In the genomic region with DNA sequence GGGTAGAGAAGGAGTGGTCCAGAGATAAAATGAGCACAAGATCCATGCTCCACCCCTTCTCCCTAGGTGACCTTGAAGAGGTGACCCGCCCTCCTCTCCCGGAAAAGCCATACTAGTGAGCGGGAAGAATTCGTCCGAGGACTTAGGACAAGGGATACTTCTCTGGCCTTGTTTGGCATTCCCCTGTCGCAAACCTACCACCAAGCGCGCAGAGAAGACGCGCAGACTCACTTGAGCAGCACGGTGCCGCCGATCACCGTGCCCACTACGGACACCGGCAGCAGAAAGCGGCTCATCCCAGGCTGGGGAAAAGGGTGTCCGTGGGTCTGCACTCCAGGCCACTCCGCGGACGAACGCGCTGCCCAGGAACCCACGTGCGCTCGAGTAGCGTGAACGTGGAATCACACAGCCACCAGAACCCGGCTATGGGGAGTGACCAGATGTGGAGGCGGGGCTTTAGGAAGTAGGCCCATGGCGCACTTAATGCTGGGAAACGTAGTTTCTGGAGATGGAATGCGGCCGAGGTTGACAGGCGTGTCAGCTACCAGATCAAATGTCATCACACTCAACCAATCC, we compare ENCODE assay signal across 8 mouse cellular contexts. TPM values are rescaled to one million over a fixed set of nuclear protein-coding genes. Genes with fewer than 3 reads are reported as not detected.
DNase-seq lines count a peak whose midpoint lies in the region; ATAC-seq and TF ChIP-seq lines count a peak whose summit lies in the region.

Gene Rdh13 (minus strand): TSS at position 434 of the 576 bp plus-strand sequence.

- no peaks in the 10 kb centered on the region for H3K79me2 ChIP-seq in heart, adult 2 months (replicated peaks; ENCODE audit: control insufficient read depth, insufficient read depth, low read length)

- no peaks in the 10 kb centered on the region; the same call in 1 of the 2 replicates for H3K4me1 ChIP-seq in embryonic facial prominence, embryonic 14.5 days (ENCODE audit: control insufficient read depth, insufficient read depth, low read length)
- H3K4me1 ChIP-seq in heart, adult 2 months (ENCODE audit: control insufficient read depth, insufficient read depth, low read length), result peaks cover 1% of the 10 kb centered on the region
- H3K4me1 ChIP-seq in limb, embryonic 13.5 days, result peaks cover 7% of the 10 kb centered on the region; the same call in 1 of the 2 replicates
- H3K4me1 ChIP-seq in midbrain, embryonic 16.5 days (ENCODE audit: control insufficient read depth, insufficient read depth, low read length), result peaks cover 6% of the 10 kb centered on the region

- peak within 1 kb of the TSS; percentile 86 for H3K4me3 ChIP-seq in embryonic facial prominence, embryonic 14.5 days (ENCODE audit: low read depth, low read length)
- H3K4me3 ChIP-seq in heart, adult 2 months, result peak within 1 kb of the TSS; percentile 88
- peak within 1 kb of the TSS; percentile 80 for H3K4me3 ChIP-seq in limb, embryonic 13.5 days
- H3K4me3 ChIP-seq in midbrain, embryonic 16.5 days (ENCODE audit: low read depth, low read length), result peak within 1 kb of the TSS; percentile 79

- H3K27me3 ChIP-seq in embryonic facial prominence, embryonic 14.5 days (replicated peaks; ENCODE audit: control insufficient read depth, insufficient read depth, low read length), result no peaks in the 10 kb centered on the region
- no peaks in the 10 kb centered on the region for H3K27me3 ChIP-seq in heart, adult 2 months (ENCODE audit: control insufficient read depth, insufficient read depth, low read length)
- no peaks in the 10 kb centered on the region for H3K27me3 ChIP-seq in limb, embryonic 13.5 days
- H3K27me3 ChIP-seq in midbrain, embryonic 16.5 days (ENCODE audit: control insufficient read depth, insufficient read depth, low read depth, low read length), result no peaks in the 10 kb centered on the region

- WGBS in embryonic facial prominence, embryonic 14.5 days, result under 1% methylated on average over 34 of the region's 35 CpGs
- under 1% methylated on average over 35 of the region's 35 CpGs for WGBS in heart, adult 2 months
- under 1% methylated on average over 35 of the region's 35 CpGs for WGBS in limb, embryonic 13.5 days
- WGBS in midbrain, embryonic 16.5 days, result under 1% methylated on average over 35 of the region's 35 CpGs

- H3K9me3 ChIP-seq in embryonic facial prominence, embryonic 14.5 days (ENCODE audit: control insufficient read depth, low read length), result no peaks in the 10 kb centered on the region
- no peaks in the 10 kb centered on the region for H3K9me3 ChIP-seq in limb, embryonic 13.5 days
- H3K9me3 ChIP-seq in midbrain, embryonic 16.5 days (replicated peaks; ENCODE audit: control insufficient read depth, low read length, poor library complexity, severe bottlenecking), result no peaks in the 10 kb centered on the region

- TF ChIP-seq POLR2A in heart, adult 2 months (IDR thresholded peaks at IDR 0.05; ENCODE audit: insufficient read depth, low read depth, low read length), result peak; percentile 70

- ATAC-seq in embryonic facial prominence, embryonic 14.5 days (ENCODE audit: low read depth), result peak; percentile 97
- ATAC-seq in limb, embryonic 13.5 days (ENCODE audit: low FRiP score, low read depth), result peak; percentile 97
- ATAC-seq in midbrain, embryonic 16.5 days, result peak; percentile 97

- H3K36me3 ChIP-seq in embryonic facial prominence, embryonic 14.5 days (ENCODE audit: control insufficient read depth, insufficient read depth, low read length), result peaks cover 39% of the 10 kb centered on the region
- no peaks in the 10 kb centered on the region for H3K36me3 ChIP-seq in heart, adult 2 months (ENCODE audit: control insufficient read depth, insufficient read depth, low read length)
- peaks cover 39% of the 10 kb centered on the region for H3K36me3 ChIP-seq in limb, embryonic 13.5 days
- peaks cover 12% of the 10 kb centered on the region for H3K36me3 ChIP-seq in midbrain, embryonic 16.5 days (ENCODE audit: control insufficient read depth, insufficient read depth, low read length)

- peak within 1 kb of the TSS; percentile 78 for H3K9ac ChIP-seq in embryonic facial prominence, embryonic 14.5 days (ENCODE audit: low read depth, low read length)
- peak within 1 kb of the TSS; percentile 81 for H3K9ac ChIP-seq in heart, adult 2 months (ENCODE audit: low read depth, low read length)
- H3K9ac ChIP-seq in limb, embryonic 13.5 days, result peak within 1 kb of the TSS; percentile 80
- peak within 1 kb of the TSS; percentile 84 for H3K9ac ChIP-seq in midbrain, embryonic 16.5 days (ENCODE audit: low read depth, low read length)

- peak; percentile 24 for TF ChIP-seq EP300 in heart, adult 2 months (IDR thresholded peaks at IDR 0.05; ENCODE audit: insufficient read depth, low read depth, low read length)

- peak within 1 kb of the TSS; percentile 70 for H3K27ac ChIP-seq in embryonic facial prominence, embryonic 14.5 days (replicated peaks; ENCODE audit: low read depth, low read length)
- peak within 1 kb of the TSS; percentile 91 for H3K27ac ChIP-seq in heart, adult 2 months
- peak within 1 kb of the TSS; percentile 58 for H3K27ac ChIP-seq in limb, embryonic 13.5 days
- H3K27ac ChIP-seq in midbrain, embryonic 16.5 days (ENCODE audit: low read length), result peak within 1 kb of the TSS; percentile 82

- H3K4me2 ChIP-seq in embryonic facial prominence, embryonic 14.5 days (ENCODE audit: low read depth, low read length), result peak within 1 kb of the TSS; percentile 71
- H3K4me2 ChIP-seq in limb, embryonic 13.5 days (replicated peaks), result peak within 1 kb of the TSS; percentile 73
- peak within 1 kb of the TSS; percentile 74 for H3K4me2 ChIP-seq in midbrain, embryonic 16.5 days (ENCODE audit: low read length)

- intact Hi-C loops in heart, adult 2 months (cut with DNase I), result loop anchor here (5.0 to 10.0 kb wide), 3 partner anchors 57 to 821 kb away; partner anchors contain the start of genes Ppp1r12c, Prpf31, Rps9 and Tfpt

- DNase-seq in 3T3-L1 (ENCODE audit: low read depth, low spot score), result peak; percentile 94
- DNase-seq in adrenal gland, postnatal 4 days (ENCODE audit: low spot score in 2 of 2), result peak; percentile 46 to 70
- DNase-seq in embryonic facial prominence, embryonic 14.5 days (ENCODE audit: low spot score), result peak; percentile 97
- DNase-seq in heart, adult 2 months, result peak; percentile 86 to 92
- DNase-seq in kidney, adult 8-10 months, result peak; percentile 92 to 94
- DNase-seq in spleen, postnatal 10 days (ENCODE audit: low spot score in 2 of 2), result peak; percentile 60 to 86

- no peak for TF ChIP-seq CTCF in heart, adult 2 months (IDR thresholded peaks at IDR 0.05)

RNA-seq across cellular contexts. Expression of gene Rdh13, which starts in this region (rescaled TPM):
- 10 to 100 TPM; 31.7 to 34.3 TPM for total RNA-seq in adrenal gland, postnatal 4 days (2021)
- polyA plus RNA-seq in embryonic facial prominence, embryonic 14.5 days (2014; fragmentation: Nextera tagmentation; extraction: Ambion mirVana), result 21.6 and 23.9 TPM in 2 replicates
- total RNA-seq in heart, adult 2 months (2021), result 10 to 100 TPM; 31.0 to 34.1 TPM
- polyA plus RNA-seq in heart, adult 2 months (2012; rRNA removed), result 25.1 and 42.5 TPM in 2 replicates
- polyA plus RNA-seq in limb, embryonic 13.5 days (2015; fragmentation: Nextera tagmentation; extraction: Ambion mirVana), result 29.2 and 32.1 TPM in 2 replicates
- 43.2 and 45.6 TPM in 2 replicates for polyA plus RNA-seq in midbrain, embryonic 16.5 days (2015; fragmentation: Nextera tagmentation; extraction: Ambion mirVana)

Comparison
In these comparisons a context has a peak if more than half of its experiments do, and no peak if none do; other contexts are left out.
1. Peak in every context shown above with its lines: DNase-seq, ATAC-seq, H3K4me3 ChIP-seq and H3K27ac ChIP-seq.